Mouse (Mus musculus): ENCODE results near the gene Osgep. TPM values are rescaled to one million over a fixed set of nuclear protein-coding genes. Genes with fewer than 3 reads are reported as not detected.
"Not testable (repeated sequence)": the region's sequence is repeated elsewhere in the genome, so short reads cannot be mapped to it uniquely, and the experiment has no call there.

Osgep gene
- polyA plus RNA-seq, 1 experiment from 2014 or later: 111 TPM

DNA sequence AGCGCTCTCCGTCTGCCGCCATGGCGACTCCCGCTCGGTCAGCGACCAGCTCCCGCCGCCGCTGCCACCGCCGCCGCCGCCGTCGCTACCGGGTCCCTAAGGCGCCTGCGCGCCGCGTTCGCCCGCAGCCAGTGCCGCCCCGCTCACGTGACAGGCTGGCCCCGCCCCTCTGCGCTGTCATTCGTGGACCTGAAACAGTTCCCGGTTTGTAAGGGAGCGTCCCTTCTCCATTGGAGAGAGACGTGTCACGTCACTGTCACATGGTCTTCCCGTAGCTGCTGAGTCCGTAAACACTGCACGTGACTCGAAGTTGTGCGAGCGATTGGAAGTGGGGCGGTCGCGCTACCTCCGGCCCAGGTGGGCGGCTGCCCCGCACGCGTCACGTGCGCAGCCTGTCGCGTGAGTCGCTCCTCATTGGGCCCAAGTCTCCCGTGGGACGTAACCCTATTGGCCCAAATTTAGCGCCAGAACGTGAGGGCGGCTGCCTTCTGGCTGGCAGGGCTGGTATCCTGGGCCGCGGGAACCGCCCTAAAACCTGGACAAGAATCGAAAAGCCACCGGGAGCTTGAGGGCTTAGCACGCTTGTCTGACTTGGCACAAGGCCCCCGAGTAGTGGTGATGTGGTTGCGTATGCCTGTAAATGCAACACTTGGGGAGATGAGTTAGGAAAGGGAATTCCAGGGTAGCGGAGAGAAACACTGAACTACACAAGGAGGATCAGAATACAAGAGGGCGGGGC lies 6.2 kb upstream of the Osgep start, which contains the start of the genes Pip4p1 and Pnp:
Gene Pip4p1 (minus strand): TSS at position 103 of the 739 bp plus-strand sequence.
Gene Pnp (plus strand): TSS at position 329 of the 739 bp plus-strand sequence.
- peak within 1 kb of the TSS; percentile 86 for H3K27ac ChIP-seq (ENCODE audit: poor library complexity, severe bottlenecking)
- H3K36me3 ChIP-seq: peaks cover 37% of the 10 kb centered on the region
- H3K9me3 ChIP-seq (replicated peaks): no peaks in the 10 kb centered on the region
- H3K4me2 ChIP-seq: peak within 1 kb of the TSS; percentile 96
- no peaks in the 10 kb centered on the region for H3K27me3 ChIP-seq (replicated peaks)
- peak; percentile 99 for ATAC-seq (ENCODE audit: insufficient number of reproducible peaks, low FRiP score)
- H3K4me1 ChIP-seq (replicated peaks): peaks cover 17% of the 10 kb centered on the region
- H3K4me3 ChIP-seq: peak within 1 kb of the TSS; percentile 88
- peak within 1 kb of the TSS; percentile 97 for H3K9ac ChIP-seq
- WGBS: under 1% methylated on average over 68 of the region's 68 CpGs

DNA sequence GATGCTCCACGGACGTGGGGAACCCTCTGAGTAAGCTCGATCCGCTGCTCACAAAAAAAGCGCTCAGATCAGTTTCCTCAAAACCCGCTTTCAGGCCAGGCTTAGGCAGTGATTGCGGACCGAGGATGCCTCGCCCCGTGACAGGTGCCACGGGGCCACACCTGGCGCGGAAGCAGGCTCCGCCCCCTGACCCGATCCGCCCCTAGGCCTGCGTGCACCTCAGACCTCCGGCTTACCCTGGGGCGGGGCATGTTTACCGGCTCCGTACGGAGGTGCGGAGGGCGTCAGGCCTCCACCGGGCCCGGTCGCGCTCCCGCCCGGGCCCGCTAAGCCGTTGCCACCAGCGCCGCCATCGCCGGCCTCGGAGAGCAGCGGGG lies 5.7 kb upstream of the Osgep start:
- peak overlapping the region; percentile 88 for H3K4me3 ChIP-seq
- peak overlapping the region; percentile 96 for H3K4me2 ChIP-seq
- peak; percentile 71 for ATAC-seq (ENCODE audit: insufficient number of reproducible peaks, low FRiP score)
- H3K27me3 ChIP-seq (replicated peaks): no peaks in the 10 kb centered on the region
- 4% methylated on average over 38 of the region's 38 CpGs for WGBS
- peak overlapping the region; percentile 79 for H3K27ac ChIP-seq (ENCODE audit: poor library complexity, severe bottlenecking)
- peak overlapping the region; percentile 97 for H3K9ac ChIP-seq
- no peaks in the 10 kb centered on the region for H3K9me3 ChIP-seq (replicated peaks)
- H3K4me1 ChIP-seq (replicated peaks): peaks cover 22% of the 10 kb centered on the region
- peaks cover 37% of the 10 kb centered on the region for H3K36me3 ChIP-seq

DNA sequence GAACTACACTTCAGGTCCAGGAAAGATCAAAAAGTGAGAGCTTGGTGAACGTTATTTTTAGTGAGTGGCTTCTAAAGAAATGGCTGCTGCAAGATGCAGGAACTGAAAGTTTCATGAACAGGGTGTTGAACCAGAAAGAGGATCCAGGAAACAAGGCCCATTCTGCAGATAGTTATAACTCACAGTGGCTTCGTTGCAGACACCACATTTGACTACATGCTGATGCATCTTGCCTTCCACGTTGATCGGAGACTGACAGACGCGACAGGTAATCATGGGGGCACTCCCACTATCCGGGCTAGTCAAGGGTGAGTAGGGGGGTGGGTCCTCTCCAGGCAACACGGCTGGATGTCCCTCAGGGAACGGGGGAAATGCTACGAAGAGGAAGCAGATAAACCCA lies 5.3 kb upstream of the Osgep start:
- H3K4me1 ChIP-seq (replicated peaks): peaks cover 22% of the 10 kb centered on the region
- 13% methylated on average over 10 of the region's 10 CpGs for WGBS

DNA sequence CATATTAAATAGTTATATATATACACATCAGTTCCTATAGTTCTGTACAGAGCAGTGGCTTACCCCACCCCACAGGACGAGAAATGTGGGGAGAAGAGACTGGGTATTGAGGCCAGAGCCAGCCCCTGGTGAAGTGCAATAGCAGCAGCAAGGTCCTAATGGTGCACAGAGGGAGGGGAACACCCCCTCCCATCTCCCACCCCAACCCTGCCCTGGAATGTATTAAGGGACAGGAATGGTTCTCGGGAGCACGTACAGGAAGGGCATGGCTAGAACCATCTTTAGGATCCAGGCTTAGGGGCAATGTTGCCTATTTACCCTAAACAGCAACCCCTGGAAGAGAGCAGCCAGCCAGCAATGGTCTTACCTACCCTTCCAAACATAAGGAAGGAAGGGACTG lies 2.7 kb upstream of the Osgep start:
- H3K27me3 ChIP-seq (replicated peaks): no peaks in the 10 kb centered on the region
- H3K36me3 ChIP-seq: peaks cover 37% of the 10 kb centered on the region
- H3K27ac ChIP-seq (ENCODE audit: poor library complexity, severe bottlenecking): no peak overlapping the region
- H3K9ac ChIP-seq: no peak overlapping the region
- H3K9me3 ChIP-seq (replicated peaks): no peaks in the 10 kb centered on the region
- no peak overlapping the region for H3K4me3 ChIP-seq
- peaks cover 25% of the 10 kb centered on the region for H3K4me1 ChIP-seq (replicated peaks)
- no peak for ATAC-seq (ENCODE audit: insufficient number of reproducible peaks, low FRiP score)
- no peak overlapping the region for H3K4me2 ChIP-seq
- WGBS: 82% methylated on average over 3 of the region's 3 CpGs

More for the DNA sequence above, 5.3 kb upstream of the Osgep start:
- no peaks in the 10 kb centered on the region for H3K27me3 ChIP-seq (replicated peaks)
- peak overlapping the region; percentile 88 for H3K4me3 ChIP-seq
- peak overlapping the region; percentile 96 for H3K4me2 ChIP-seq
- no peak for ATAC-seq (ENCODE audit: insufficient number of reproducible peaks, low FRiP score)
- H3K9me3 ChIP-seq (replicated peaks): no peaks in the 10 kb centered on the region
- peak overlapping the region; percentile 79 for H3K27ac ChIP-seq (ENCODE audit: poor library complexity, severe bottlenecking)
- H3K36me3 ChIP-seq: peaks cover 37% of the 10 kb centered on the region
- H3K9ac ChIP-seq: peak overlapping the region; percentile 97

DNA sequence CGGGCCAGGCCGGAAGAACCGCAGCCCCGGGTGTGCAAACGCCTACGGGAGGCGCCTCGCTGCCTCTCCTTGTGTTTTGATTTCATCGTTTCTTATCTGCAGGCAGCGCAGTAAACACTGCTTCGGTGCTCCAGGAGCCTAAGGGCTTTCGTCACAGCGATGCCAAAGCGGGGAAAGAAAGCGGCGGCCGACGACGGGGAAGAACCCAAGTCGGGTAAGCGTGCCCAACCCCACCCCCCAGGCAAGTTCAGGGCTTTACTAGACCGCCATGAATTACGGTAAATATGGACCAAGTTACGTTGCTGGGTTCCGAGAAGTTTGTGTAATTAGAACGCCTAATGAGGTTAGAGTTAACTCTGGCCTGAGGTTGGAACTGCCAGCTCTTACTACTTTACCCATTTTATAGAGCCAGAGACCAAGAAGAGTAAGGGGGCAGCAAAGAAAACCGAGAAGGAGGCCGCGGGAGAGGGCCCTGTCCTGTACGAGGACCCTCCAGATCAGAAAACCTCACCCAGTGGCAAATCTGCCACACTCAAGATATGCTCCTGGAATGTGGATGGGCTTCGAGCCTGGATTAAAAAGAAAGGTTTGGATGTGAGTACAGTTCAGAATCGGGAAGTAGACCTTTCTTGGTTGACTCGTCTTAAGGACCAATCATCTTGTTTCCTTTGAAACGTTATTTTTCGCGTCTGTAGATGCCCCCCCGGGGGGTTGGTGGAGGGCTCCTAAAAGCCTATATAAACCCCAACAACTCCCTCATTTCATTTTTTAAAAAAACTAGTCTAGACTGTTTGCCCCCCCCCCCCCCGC lies 623 bp upstream of the Osgep start:
- ATAC-seq (ENCODE audit: insufficient number of reproducible peaks, low FRiP score): peak; percentile 54
- peak overlapping the region; percentile 90 for H3K27ac ChIP-seq (ENCODE audit: poor library complexity, severe bottlenecking)
- H3K36me3 ChIP-seq: peaks cover 37% of the 10 kb centered on the region
- WGBS: under 1% methylated on average over 38 of the region's 38 CpGs
- peaks cover 25% of the 10 kb centered on the region for H3K4me1 ChIP-seq (replicated peaks)
- peak overlapping the region; percentile 91 for H3K4me2 ChIP-seq
- peak overlapping the region; percentile 89 for H3K9ac ChIP-seq
- no peaks in the 10 kb centered on the region for H3K27me3 ChIP-seq (replicated peaks)
- peak overlapping the region; percentile 92 for H3K4me3 ChIP-seq
- H3K9me3 ChIP-seq (replicated peaks): no peaks in the 10 kb centered on the region

DNA sequence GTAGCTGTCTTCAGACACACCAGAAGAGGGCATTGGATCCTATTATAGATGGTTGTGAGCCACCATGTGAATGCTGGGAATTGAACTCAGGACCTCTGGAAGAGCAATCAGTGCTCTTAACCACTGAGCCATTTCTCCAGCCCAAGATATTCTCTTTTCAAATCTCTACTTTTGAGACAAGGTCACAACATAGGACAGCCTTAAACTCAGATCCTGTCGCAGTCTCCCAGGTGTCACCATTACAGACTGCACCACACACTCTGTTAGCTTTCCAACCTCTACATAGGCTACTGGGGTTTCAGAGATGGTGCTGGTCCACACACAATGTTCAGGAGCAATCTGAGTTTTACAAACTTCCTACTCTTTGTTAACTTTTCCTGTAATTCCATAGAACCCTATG lies 1.3 kb downstream of the Osgep start:
- not testable (repeated sequence) for H3K27ac ChIP-seq (ENCODE audit: poor library complexity, severe bottlenecking); ATAC-seq (ENCODE audit: insufficient number of reproducible peaks, low FRiP score); H3K9me3 ChIP-seq (replicated peaks); H3K27me3 ChIP-seq (replicated peaks)
- Histone ChIP-seq H3K4me1 (replicated peaks) (peaks cover 15% of the 10 kb centered on the region; the same call in 1 of the 2 replicates), H3K4me2 (peak overlapping the region; percentile 72), H3K36me3 (peaks cover 35% of the 10 kb centered on the region), H3K9ac (peak overlapping the region; percentile 69), H3K4me3 (peak overlapping the region; percentile 92)
- WGBS: 64% methylated on average over 1 of the region's 1 CpGs

DNA sequence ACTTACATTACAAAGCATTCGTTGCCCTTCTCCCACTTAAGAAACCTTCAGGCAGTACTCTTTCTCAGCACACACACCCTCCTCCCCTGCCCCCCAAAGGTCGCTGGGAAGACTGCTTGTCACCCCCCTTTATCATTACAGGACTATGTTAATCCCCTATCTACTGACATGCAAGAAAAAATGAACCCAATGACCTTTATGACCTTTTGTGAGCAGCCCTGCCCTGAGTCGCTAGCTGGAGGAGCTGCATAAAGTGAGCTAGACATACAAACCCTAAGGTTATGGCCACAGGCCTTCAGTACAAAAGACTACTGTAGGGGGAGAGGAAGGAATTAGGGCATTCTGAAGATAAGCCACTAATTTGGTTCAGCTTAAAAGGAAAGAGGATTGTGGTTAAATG lies 13.3 kb downstream of the Osgep start:
- 43% methylated on average over 3 of the region's 3 CpGs for WGBS
- Histone ChIP-seq H3K9ac (no peak overlapping the region), H3K4me2 (no peak overlapping the region), H3K27me3 (replicated peaks) (no peaks in the 10 kb centered on the region), H3K9me3 (replicated peaks) (no peaks in the 10 kb centered on the region), H3K4me1 (replicated peaks) (no peaks in the 10 kb centered on the region), H3K36me3 (peaks cover 55% of the 10 kb centered on the region), H3K4me3 (no peak overlapping the region), H3K27ac (ENCODE audit: poor library complexity, severe bottlenecking) (no peak overlapping the region)
- no peak for ATAC-seq (ENCODE audit: insufficient number of reproducible peaks, low FRiP score)

DNA sequence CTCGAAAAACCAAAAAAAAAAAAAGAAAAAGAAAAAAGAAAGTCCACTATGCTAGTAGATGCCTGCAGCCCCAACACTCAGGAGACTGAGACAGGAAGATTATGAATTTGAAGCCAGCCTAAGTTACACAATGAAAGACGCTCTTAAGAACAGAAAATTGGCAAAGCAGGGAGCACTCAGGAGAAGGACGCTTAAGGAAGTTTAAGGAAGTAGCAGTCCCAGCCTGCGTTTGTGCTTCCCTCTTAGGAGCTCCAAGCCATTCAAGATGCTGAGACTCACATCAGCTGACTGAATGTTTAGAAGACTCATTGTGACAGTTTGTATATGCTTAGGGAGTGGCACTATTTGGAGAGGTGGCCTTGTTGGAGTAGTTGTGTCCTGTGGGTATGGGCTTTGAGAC lies 16.6 kb downstream of the Osgep start:
- H3K4me3 ChIP-seq: no peak overlapping the region
- H3K36me3 ChIP-seq: peaks cover 26% of the 10 kb centered on the region
- peaks cover 7% of the 10 kb centered on the region for H3K4me1 ChIP-seq (replicated peaks)
- no peak for ATAC-seq (ENCODE audit: insufficient number of reproducible peaks, low FRiP score)
- 74% methylated on average over 4 of the region's 4 CpGs for WGBS
- no peak overlapping the region for H3K9ac ChIP-seq
- no peaks in the 10 kb centered on the region for H3K9me3 ChIP-seq (replicated peaks)
- no peak overlapping the region for H3K4me2 ChIP-seq
- H3K27me3 ChIP-seq (replicated peaks): no peaks in the 10 kb centered on the region
- H3K27ac ChIP-seq (ENCODE audit: poor library complexity, severe bottlenecking): no peak overlapping the region

DNA sequence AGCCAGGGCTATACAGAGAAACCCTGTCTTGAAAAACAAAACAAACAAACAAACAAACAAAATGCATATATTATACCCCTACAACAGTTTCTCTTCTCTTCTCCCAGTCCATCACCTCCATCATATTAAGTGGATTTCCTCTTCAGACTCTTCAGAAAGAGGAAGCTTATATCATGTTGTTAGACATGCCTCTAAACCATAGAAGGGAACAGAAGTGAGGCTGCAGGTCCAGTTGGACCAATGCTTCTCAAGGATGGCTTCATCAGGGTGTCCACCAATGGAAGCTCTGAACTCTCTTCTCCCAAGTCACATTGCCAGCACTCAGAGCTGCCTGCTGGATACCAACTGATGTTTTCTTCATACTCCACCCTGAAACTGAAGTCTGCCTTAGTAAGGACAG lies 19.4 kb downstream of the Osgep start:
- H3K4me1 ChIP-seq (replicated peaks); ATAC-seq (ENCODE audit: insufficient number of reproducible peaks, low FRiP score); H3K27ac ChIP-seq (ENCODE audit: poor library complexity, severe bottlenecking); H3K9ac ChIP-seq; H3K36me3 ChIP-seq; H3K4me3 ChIP-seq; H3K4me2 ChIP-seq; H3K9me3 ChIP-seq (replicated peaks); H3K27me3 ChIP-seq (replicated peaks): not testable (repeated sequence)

DNA sequence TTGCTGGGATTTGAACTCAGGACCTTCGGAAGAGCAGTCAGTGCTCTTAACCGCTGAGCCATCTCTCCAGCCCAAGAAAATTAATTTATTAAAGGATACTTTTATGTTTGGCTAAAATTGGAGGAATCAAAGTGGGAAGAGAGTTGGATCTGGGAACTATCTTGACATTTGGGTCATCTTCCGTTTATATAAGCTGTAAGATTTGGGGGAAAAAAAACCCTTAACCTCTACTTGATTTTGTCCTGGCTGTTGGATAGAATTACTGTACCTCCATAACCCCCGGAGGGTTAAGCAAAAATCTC lies 19.9 kb downstream of the Osgep start:
- no peak overlapping the region for H3K4me2 ChIP-seq
- peaks cover 7% of the 10 kb centered on the region for H3K4me1 ChIP-seq (replicated peaks)
- no peak overlapping the region for H3K9ac ChIP-seq
- ATAC-seq (ENCODE audit: insufficient number of reproducible peaks, low FRiP score): no peak
- H3K36me3 ChIP-seq: no peaks in the 10 kb centered on the region
- no peak overlapping the region for H3K4me3 ChIP-seq
- H3K27me3 ChIP-seq (replicated peaks): no peaks in the 10 kb centered on the region
- H3K9me3 ChIP-seq (replicated peaks): no peaks in the 10 kb centered on the region
- WGBS: 86% methylated on average over 4 of the region's 4 CpGs
- H3K27ac ChIP-seq (ENCODE audit: poor library complexity, severe bottlenecking): no peak overlapping the region

DNA sequence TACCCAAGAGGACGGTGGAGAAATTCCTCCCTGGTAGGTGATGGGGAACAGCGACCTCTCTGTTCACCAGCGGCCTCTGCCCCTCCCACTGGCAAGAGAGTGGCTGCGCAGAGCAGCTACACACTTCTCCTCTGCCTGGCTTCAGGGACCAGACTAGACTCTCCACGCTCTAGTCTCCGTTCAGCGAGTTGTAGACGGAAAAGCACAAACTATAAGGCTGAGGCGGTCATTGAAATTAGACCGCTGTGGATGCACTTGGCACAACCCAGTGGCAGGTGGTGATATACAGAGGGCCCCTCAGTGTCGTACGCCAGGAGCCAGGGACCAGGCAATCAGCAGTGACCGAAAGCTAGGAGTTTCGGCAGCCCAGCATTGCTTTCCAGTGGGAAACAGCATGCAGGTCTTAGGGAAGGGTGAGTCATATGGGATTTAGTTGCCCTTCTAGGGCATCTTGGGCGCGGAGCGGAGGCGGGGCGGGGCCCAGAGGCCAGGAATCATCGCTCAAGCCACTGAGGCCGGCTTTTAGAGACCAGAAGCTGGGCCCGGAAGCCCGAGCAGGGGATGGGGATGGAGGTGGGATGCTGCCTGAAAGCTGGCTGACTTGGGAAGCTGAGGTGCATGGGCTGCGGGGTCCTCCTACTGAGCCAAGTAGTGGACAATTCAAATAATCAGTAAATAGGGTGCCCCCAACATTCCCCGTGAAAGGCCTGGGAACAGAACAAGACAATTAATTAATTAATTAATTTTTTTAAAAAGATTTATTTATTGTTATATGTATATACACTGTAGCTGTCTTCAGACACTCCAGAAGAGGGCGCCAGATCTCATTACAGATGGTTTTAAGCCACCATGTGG lies 20.5 kb downstream of the Osgep start:
- H3K27me3 ChIP-seq (replicated peaks): no peaks in the 10 kb centered on the region
- H3K27ac ChIP-seq (ENCODE audit: poor library complexity, severe bottlenecking): no peak overlapping the region
- H3K9me3 ChIP-seq (replicated peaks): no peaks in the 10 kb centered on the region
- 4% methylated on average over 26 of the region's 26 CpGs for WGBS
- H3K4me1 ChIP-seq (replicated peaks): peaks cover 7% of the 10 kb centered on the region
- H3K9ac ChIP-seq: peak overlapping the region; percentile 65
- peak; percentile 77 for ATAC-seq (ENCODE audit: insufficient number of reproducible peaks, low FRiP score)
- no peaks in the 10 kb centered on the region for H3K36me3 ChIP-seq
- peak overlapping the region; percentile 52 for H3K4me3 ChIP-seq
- peak overlapping the region; percentile 76 for H3K4me2 ChIP-seq
